Mouse (Mus musculus) effector memory CD4-positive, alpha-beta T cell, adult 5 months (primary cell): ENCODE results near the gene Olfr1036. TPM values are rescaled to one million over a fixed set of nuclear protein-coding genes. Genes with fewer than 3 reads are reported as not detected.

Experiments
- polyA plus RNA-seq: library from polyadenylated mRNA; unstranded; fragments of 100-300 nt; shearing (Covaris generic); gene quantifications from one replicate; pipeline ENCODE4 v1.2.1, GENCODE M21; 2017

Gene Olfr1036
- not detected for polyA plus RNA-seq

DNA sequence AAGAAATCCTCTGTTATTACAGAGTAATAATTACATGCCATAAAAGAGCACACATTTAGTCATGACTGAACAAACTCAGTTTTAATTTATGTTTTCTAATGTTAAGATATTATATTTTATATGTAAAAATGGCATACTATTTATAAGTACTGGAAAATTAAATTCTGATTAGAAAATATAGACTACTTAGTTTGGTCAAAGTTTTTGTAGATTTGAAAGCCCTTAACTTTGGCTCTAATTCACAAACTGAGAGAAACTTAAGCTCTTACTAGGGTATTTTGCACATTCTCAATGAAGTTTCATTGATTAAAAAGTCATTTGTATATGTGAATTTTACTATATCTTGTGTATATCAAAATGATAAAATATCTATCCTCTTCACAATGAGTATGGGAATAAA is at the start of gene Olfr1036:
Gene Olfr1036, plus strand, starts transcription at position 301 of the 400 bp plus-strand sequence.

GRCm38 (mm10) chr2:86045561-86045960 is 28.2 kb upstream of the Olfr1036 start, which contains the start of gene Olfr1034:
Gene Olfr1034 (plus strand): TSS chr2:86045861.

GRCm38 (mm10) chr2:86087285-86087684 is 13.5 kb downstream of the Olfr1036 start, which contains the start of gene Olfr1037:
Gene Olfr1037 (minus strand): TSS chr2:86087385.

Other genes starting within 250 kb of the Olfr1036 start
- not detected for gene Olfr1019, start 228.5 kb upstream of the Olfr1036 start, polyA plus RNA-seq
- 0.35 TPM for gene Olfr1020, start 227.0 kb upstream of the Olfr1036 start, polyA plus RNA-seq
- not detected for gene Olfr1022, start 205.4 kb upstream of the Olfr1036 start, polyA plus RNA-seq
- not detected for gene Olfr1023, start 188.4 kb upstream of the Olfr1036 start, polyA plus RNA-seq
- gene Olfr1024, start 168.9 kb upstream of the Olfr1036 start, polyA plus RNA-seq: not detected
- not detected for gene Olfr1025-ps1, start 158.8 kb upstream of the Olfr1036 start, polyA plus RNA-seq
- not detected for gene Olfr1026, start 152.4 kb upstream of the Olfr1036 start, polyA plus RNA-seq
- not detected for gene Olfr1028, start 123.6 kb upstream of the Olfr1036 start, polyA plus RNA-seq
- gene Olfr1029, start 100.1 kb upstream of the Olfr1036 start, polyA plus RNA-seq: not detected
- 0.14 TPM for gene Olfr1030, start 94.7 kb upstream of the Olfr1036 start, polyA plus RNA-seq
- gene Olfr1031, start 83.7 kb upstream of the Olfr1036 start, polyA plus RNA-seq: not detected
- not detected for gene Olfr1032, start 68.5 kb upstream of the Olfr1036 start, polyA plus RNA-seq
- gene Olfr1033, start 53.4 kb upstream of the Olfr1036 start, polyA plus RNA-seq: 11.3 TPM
- gene Olfr1034, start 28.1 kb upstream of the Olfr1036 start, polyA plus RNA-seq: not detected
- gene Olfr1037, start 13.4 kb downstream of the Olfr1036 start, polyA plus RNA-seq: not detected
- not detected for gene Olfr1039, start 61.9 kb downstream of the Olfr1036 start, polyA plus RNA-seq
- not detected for gene Olfr1040, start 72.7 kb downstream of the Olfr1036 start, polyA plus RNA-seq
- gene Olfr1042, start 87.8 kb downstream of the Olfr1036 start, polyA plus RNA-seq: 0.14 TPM
- not detected for gene Olfr1043, start 93.5 kb downstream of the Olfr1036 start, polyA plus RNA-seq
- not detected for gene Olfr1044, start 103.8 kb downstream of the Olfr1036 start, polyA plus RNA-seq
- gene Olfr52, start 111.7 kb downstream of the Olfr1036 start, polyA plus RNA-seq: not detected
- gene Olfr1045, start 129.0 kb downstream of the Olfr1036 start, polyA plus RNA-seq: 0.12 TPM
- not detected for gene Olfr1046, start 145.3 kb downstream of the Olfr1036 start, polyA plus RNA-seq
- gene Olfr1047, start 157.4 kb downstream of the Olfr1036 start, polyA plus RNA-seq: not detected
- gene Olfr1048, start 166.3 kb downstream of the Olfr1036 start, polyA plus RNA-seq: 0.20 TPM
- gene Olfr1049, start 184.3 kb downstream of the Olfr1036 start, polyA plus RNA-seq: not detected
- not detected for gene Olfr1051, start 205.1 kb downstream of the Olfr1036 start, polyA plus RNA-seq
- gene Olfr1052, start 218.5 kb downstream of the Olfr1036 start, polyA plus RNA-seq: not detected
- not detected for gene Olfr1053, start 241.3 kb downstream of the Olfr1036 start, polyA plus RNA-seq